Comparison of ENCODE assay signal across 1 mouse cellular context in the genomic region with DNA sequence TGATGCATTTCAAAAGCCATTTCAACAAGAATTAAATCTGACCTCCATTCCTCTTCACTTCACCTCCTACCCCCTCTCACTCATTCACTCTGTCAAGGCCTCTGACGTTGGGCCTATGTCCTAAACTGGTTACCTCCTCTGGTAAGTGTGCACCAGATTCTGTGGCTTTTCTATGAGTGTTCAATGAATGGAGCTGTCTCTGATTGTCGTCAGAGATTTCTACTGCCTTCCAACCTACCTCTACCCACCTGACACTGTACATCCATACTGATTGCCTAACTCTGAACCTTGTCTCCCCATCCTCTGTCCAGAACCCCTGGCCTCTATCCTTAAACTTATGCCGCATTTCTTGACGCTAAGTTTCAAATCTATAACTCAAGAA.
TF ChIP-seq lines count a peak whose summit lies in the region.

No protein-coding gene starts in this region.

TF ChIP-seq in MEL, 35 proteins besides CTCF, POLR2A, EP300 and RAD21 (continued from another document):
- TF ChIP-seq SMC3 (IDR thresholded peaks at IDR 0.05; ENCODE audit: low read depth, low read length): no peak
- TF ChIP-seq MAX (IDR thresholded peaks at IDR 0.05; ENCODE audit: low read length): no peak
- no peak for TF ChIP-seq HCFC1 (IDR thresholded peaks at IDR 0.05; ENCODE audit: low read depth, low read length)
